Comparison of ENCODE assay signal across 27 mouse cellular contexts in genomic region chr9:108056361-108057261, GRCm38 (mm10). TPM values are rescaled to one million over a fixed set of nuclear protein-coding genes. Genes with fewer than 3 reads are reported as not detected.
DNase-seq lines count a peak whose midpoint lies in the region; ATAC-seq and TF ChIP-seq lines count a peak whose summit lies in the region.
"Had no signal": no experiment of that assay in that cellular context is flagged by ENCODE, and none has a peak within 500 bp of the region (broad histone marks: within the 10 kb centered on the region; RNA-seq: fewer than 3 reads in every experiment).

No protein-coding gene starts in this region.

- ATAC-seq in cerebellum, adult (ENCODE audit: insufficient number of reproducible peaks, low FRiP score, low TSS enrichment): no peak
- ATAC-seq in hindbrain, embryonic 12.5 days (ENCODE audit: low FRiP score): no peak
- ATAC-seq: CD4-positive, CD25-positive, alpha-beta regulatory T cell, adult 4 months; forebrain, embryonic 13.5 days; intestine, postnatal 0 days; liver, embryonic 12.5 days; Patski had no signal

- no peaks in the 10 kb centered on the region for H3K4me1 ChIP-seq in ES-Bruce4 (ENCODE audit: control insufficient read depth, insufficient read depth, low read length)
- H3K4me1 ChIP-seq in hindbrain, embryonic 12.5 days: peaks cover 6% of the 10 kb centered on the region; the same call in 1 of the 2 replicates

- peak overlapping the region; percentile 92 for H3K27ac ChIP-seq in gastrocnemius, adult 2 months
- no peak overlapping the region for H3K27ac ChIP-seq in ES-Bruce4 (ENCODE audit: insufficient read depth, low read length)
- no peak overlapping the region for H3K27ac ChIP-seq in hindbrain, embryonic 12.5 days
- H3K27ac ChIP-seq: forebrain, embryonic 13.5 days; heart, embryonic 15.5 days; limb, embryonic 12.5 days; liver, embryonic 12.5 days; midbrain, embryonic 12.5 days had no signal

- no peak for TF ChIP-seq EP300 in ES-Bruce4 (IDR thresholded peaks at IDR 0.05; ENCODE audit: insufficient read depth, low read depth, low read length)

- no peak for TF ChIP-seq CTCF in gastrocnemius, adult 2 months (IDR thresholded peaks at IDR 0.05)
- no peak for TF ChIP-seq CTCF in ES-Bruce4 (IDR thresholded peaks at IDR 0.05; ENCODE audit: low read depth, low read length)

- 75% methylated on average over 28 of the region's 28 CpGs for WGBS in hindbrain, embryonic 12.5 days

- H3K36me3 ChIP-seq in ES-Bruce4 (ENCODE audit: control insufficient read depth, insufficient read depth, low read length, poor library complexity, severe bottlenecking): 0 out of 2 replicates have a peak, but pooled peaks cover under 1% of the 10 kb centered on the region
- peaks cover 77% of the 10 kb centered on the region for H3K36me3 ChIP-seq in hindbrain, embryonic 12.5 days

- no peak overlapping the region; the same call in 1 of the 2 replicates for H3K4me3 ChIP-seq in gastrocnemius, adult 2 months
- H3K4me3 ChIP-seq in ES-Bruce4 (ENCODE audit: low read depth, low read length): 0 out of 2 replicates have a peak overlapping the region, but pooled peaks have one; percentile 9
- no peak overlapping the region for H3K4me3 ChIP-seq in hindbrain, embryonic 12.5 days
- H3K4me3 ChIP-seq: forebrain, embryonic 13.5 days; heart, embryonic 15.5 days; limb, embryonic 12.5 days; liver, embryonic 12.5 days; midbrain, embryonic 12.5 days had no signal

- H3K9me3 ChIP-seq in ES-Bruce4 (replicated peaks; ENCODE audit: control insufficient read depth, insufficient read depth, low read length, poor library complexity, severe bottlenecking): no peaks in the 10 kb centered on the region
- no peaks in the 10 kb centered on the region for H3K9me3 ChIP-seq in hindbrain, embryonic 12.5 days (replicated peaks)
- H3K9me3 ChIP-seq: forebrain, embryonic 13.5 days; G1E; heart, embryonic 15.5 days; limb, embryonic 12.5 days; liver, embryonic 12.5 days; midbrain, embryonic 12.5 days had no signal

- no peak overlapping the region for H3K9ac ChIP-seq in ES-Bruce4 (ENCODE audit: low read depth, poor library complexity, severe bottlenecking)
- H3K9ac ChIP-seq in hindbrain, embryonic 12.5 days: no peak overlapping the region
- H3K9ac ChIP-seq: forebrain, embryonic 13.5 days; heart, embryonic 15.5 days; limb, embryonic 12.5 days; liver, embryonic 12.5 days; midbrain, embryonic 12.5 days had no signal

- peak; percentile 34 for DNase-seq in cerebellum, adult 11-12 months
- DNase-seq in gastrocnemius, adult 2 months: peak; percentile 53
- DNase-seq in gastrocnemius, postnatal 14 days: no peak
- peak; percentile 16 for DNase-seq in kidney, postnatal 10 days
- no peak for DNase-seq in kidney, postnatal 4 days
- DNase-seq: kidney, postnatal 36 days; lung, adult 2 months; lung, postnatal 14 days; right cerebral cortex, postnatal 25 days; thymus, postnatal 25 days had no signal

- no peaks in the 10 kb centered on the region for H3K27me3 ChIP-seq in ES-Bruce4 (ENCODE audit: control insufficient read depth, insufficient read depth, low read length, poor library complexity, severe bottlenecking)
- H3K27me3 ChIP-seq in hindbrain, embryonic 12.5 days: no peaks in the 10 kb centered on the region
- H3K27me3 ChIP-seq: forebrain, embryonic 13.5 days; heart, embryonic 15.5 days; limb, embryonic 12.5 days; liver, embryonic 12.5 days; midbrain, embryonic 12.5 days; Patski had no signal

- intact Hi-C loops in gastrocnemius, adult 2 months (cut with DNase I): no loop called here
- intact Hi-C loops in gastrocnemius, postnatal 14 days (cut with DNase I; ENCODE audit: low total_unique reads): no loop called here

- TF ChIP-seq POLR2A in ES-Bruce4 (IDR thresholded peaks at IDR 0.05; ENCODE audit: insufficient read depth, low read length): no peak

- no peak overlapping the region for H3K4me2 ChIP-seq in hindbrain, embryonic 12.5 days (replicated peaks)
- H3K4me2 ChIP-seq: forebrain, embryonic 13.5 days; heart, embryonic 15.5 days; limb, embryonic 12.5 days; liver, embryonic 12.5 days; midbrain, embryonic 12.5 days had no signal

RNA-seq across cellular contexts. Expression of gene Amigo3, which starts 3.7 kb away (rescaled TPM):
- total RNA-seq in gastrocnemius, adult 2 months (2021): 1 to 10 TPM; 1.5 to 3.1 TPM
- total RNA-seq in gastrocnemius, postnatal 14 days (2021): 1 to 10 TPM; 1.0 to 2.4 TPM
- 0.24 and 0.61 TPM in 2 replicates for polyA plus RNA-seq in ES-Bruce4 (2011; ENCODE audit: insufficient read depth, insufficient read length, low read depth, missing spikeins)
- polyA plus RNA-seq in hindbrain, embryonic 12.5 days (2016; fragmentation: Nextera tagmentation; extraction: Ambion mirVana): 3.9 TPM in 2 replicates

RNA-seq across cellular contexts. Expression of gene Gmppb, which starts 7.6 kb away (rescaled TPM):
- total RNA-seq in gastrocnemius, adult 2 months (2021): 1 to 10 TPM; 3.3 to 6.3 TPM
- 1 to 10 TPM; 4.7 to 8.3 TPM for total RNA-seq in gastrocnemius, postnatal 14 days (2021)
- polyA plus RNA-seq in ES-Bruce4 (2011; ENCODE audit: insufficient read depth, insufficient read length, low read depth, missing spikeins): 9.7 and 10.2 TPM in 2 replicates
- 21.9 and 25.0 TPM in 2 replicates for polyA plus RNA-seq in hindbrain, embryonic 12.5 days (2016; fragmentation: Nextera tagmentation; extraction: Ambion mirVana)

RNA-seq across cellular contexts. Expression of gene Mst1, which starts 23.6 kb away (rescaled TPM):
- not detected for total RNA-seq in gastrocnemius, adult 2 months (2021)
- not detected for total RNA-seq in gastrocnemius, postnatal 14 days (2021)
- polyA plus RNA-seq in ES-Bruce4 (2011; ENCODE audit: insufficient read depth, insufficient read length, low read depth, missing spikeins): 1.2 and 3.0 TPM in 2 replicates
- polyA plus RNA-seq in hindbrain, embryonic 12.5 days (2016; fragmentation: Nextera tagmentation; extraction: Ambion mirVana): 0.31 and 0.72 TPM in 2 replicates
- total RNA-seq: gastrocnemius, adult 18-20 months; left cerebral cortex, postnatal 14 days; monocyte, adult 5-6 weeks; neutrophil, adult 5-6 weeks had no signal
- polyA plus RNA-seq: forebrain, embryonic 13.5 days; heart, embryonic 15.5 days; kidney, embryonic 14.5 days had no signal

RNA-seq across cellular contexts. Expression of gene Rnf123, which starts 26.5 kb away (rescaled TPM):
- 100 to 1,000 TPM; 128 to 157 TPM for total RNA-seq in gastrocnemius, adult 2 months (2021)
- 100 to 1,000 TPM; 154 to 161 TPM for total RNA-seq in gastrocnemius, postnatal 14 days (2021)
- 19.7 and 20.9 TPM in 2 replicates for polyA plus RNA-seq in ES-Bruce4 (2011; ENCODE audit: insufficient read depth, insufficient read length, low read depth, missing spikeins)
- 39.5 and 40.7 TPM in 2 replicates for polyA plus RNA-seq in hindbrain, embryonic 12.5 days (2016; fragmentation: Nextera tagmentation; extraction: Ambion mirVana)

RNA-seq across cellular contexts. Expression of gene Apeh, which starts 37.8 kb away (rescaled TPM):
- 10 to 100 TPM; 30.6 to 33.4 TPM for total RNA-seq in gastrocnemius, adult 2 months (2021)
- total RNA-seq in gastrocnemius, postnatal 14 days (2021): 10 to 100 TPM; 37.9 to 38.3 TPM
- 37.6 and 48.1 TPM in 2 replicates for polyA plus RNA-seq in ES-Bruce4 (2011; ENCODE audit: insufficient read depth, insufficient read length, low read depth, missing spikeins)
- polyA plus RNA-seq in hindbrain, embryonic 12.5 days (2016; fragmentation: Nextera tagmentation; extraction: Ambion mirVana): 54.3 and 58.6 TPM in 2 replicates

Comparison
In these comparisons a context has a peak if more than half of its experiments do, and no peak if none do; other contexts are left out.
1. DNase-seq: peak in cerebellum, adult 11-12 months (single experiment), gastrocnemius, adult 2 months (single experiment) and kidney, postnatal 10 days (single experiment); none in gastrocnemius, postnatal 14 days (single experiment) and kidney, postnatal 4 days (0 of 2).